Mouse (Mus musculus) kidney, postnatal 10 days (tissue): ENCODE measurements around the gene Il3ra.

Experiments used
- DNase-seq: peaks from one replicate; pipeline ENCODE4 v3.0.0; 2021; ENCODE audit warnings: mixed read lengths

Il3ra gene

GRCm38 (mm10) chr14:14345948-14346812 lies at the start of gene Il3ra:
TSS of gene Il3ra (plus strand) at chr14:14346275.
- DNase-seq = peak; percentile 88

GRCm38 (mm10) chr14:14308938-14309337 lies 37.1 kb upstream of the Il3ra start:
- no peak for DNase-seq

GRCm38 (mm10) chr14:14309416-14309815 lies 36.7 kb upstream of the Il3ra start:
- DNase-seq = no peak

GRCm38 (mm10) chr14:14322528-14322927 lies 23.5 kb upstream of the Il3ra start, which contains the start of gene Olfr31:
TSS of gene Olfr31 (plus strand) at chr14:14322828.
- DNase-seq = no peak

GRCm38 (mm10) chr14:14345113-14345871 lies 783 bp upstream of the Il3ra start:
- DNase-seq = peak; percentile 96

- DNase-seq = no peak
These were observed 682 bp downstream of the Il3ra start for GRCm38 (mm10) chr14:14346813-14347100.

- peak; percentile 45 for DNase-seq
These were observed 1.2 kb downstream of the Il3ra start for GRCm38 (mm10) chr14:14347151-14347835.

GRCm38 (mm10) chr14:14347836-14348621 lies 2.0 kb downstream of the Il3ra start:
- DNase-seq = peak; percentile 50

GRCm38 (mm10) chr14:14348674-14349401 lies 2.8 kb downstream of the Il3ra start:
- peak; percentile 41 for DNase-seq

GRCm38 (mm10) chr14:14349485-14350262 lies 3.6 kb downstream of the Il3ra start:
- peak; percentile 25 for DNase-seq

GRCm38 (mm10) chr14:14350263-14351147 lies 4.4 kb downstream of the Il3ra start:
- DNase-seq = peak; percentile 17

GRCm38 (mm10) chr14:14351148-14351455 lies 5.0 kb downstream of the Il3ra start:
- no peak for DNase-seq

GRCm38 (mm10) chr14:14351721-14352590 lies 5.9 kb downstream of the Il3ra start:
- DNase-seq = no peak

GRCm38 (mm10) chr14:14352606-14353005 lies 6.5 kb downstream of the Il3ra start:
- no peak for DNase-seq

- DNase-seq = no peak
These were observed 7.1 kb downstream of the Il3ra start for GRCm38 (mm10) chr14:14353081-14353732.

GRCm38 (mm10) chr14:14353740-14354510 lies 7.8 kb downstream of the Il3ra start:
- DNase-seq = no peak

GRCm38 (mm10) chr14:14354511-14355359 lies 8.7 kb downstream of the Il3ra start:
- DNase-seq = no peak
